Mouse (Mus musculus): Measurements from ENCODE around the gene Cactin. TPM values are rescaled to one million over a fixed set of nuclear protein-coding genes. Genes with fewer than 3 reads are reported as not detected.

The Cactin gene
- total RNA-seq, 2 experiments from 2014 or later: 11.0 to 14.5 TPM

- no peak for DNase-seq
Observed at GRCm38 (mm10) chr10:81297845-81298244, 23.1 kb upstream of the Cactin start.

GRCm38 (mm10) chr10:81298369-81299100 lies 22.4 kb upstream of the Cactin start:
- DNase-seq: no peak

- DNase-seq: no peak
Observed at GRCm38 (mm10) chr10:81299585-81300351, 21.1 kb upstream of the Cactin start.

GRCm38 (mm10) chr10:81300352-81300907 lies 20.5 kb upstream of the Cactin start:
- DNase-seq: no peak

- no peak for DNase-seq
Observed at GRCm38 (mm10) chr10:81301321-81301720, 19.6 kb upstream of the Cactin start.

GRCm38 (mm10) chr10:81302288-81302687 lies 18.6 kb upstream of the Cactin start:
- DNase-seq: no peak

- no peak for DNase-seq
Observed at GRCm38 (mm10) chr10:81302781-81303218, 18.1 kb upstream of the Cactin start.

DNA sequence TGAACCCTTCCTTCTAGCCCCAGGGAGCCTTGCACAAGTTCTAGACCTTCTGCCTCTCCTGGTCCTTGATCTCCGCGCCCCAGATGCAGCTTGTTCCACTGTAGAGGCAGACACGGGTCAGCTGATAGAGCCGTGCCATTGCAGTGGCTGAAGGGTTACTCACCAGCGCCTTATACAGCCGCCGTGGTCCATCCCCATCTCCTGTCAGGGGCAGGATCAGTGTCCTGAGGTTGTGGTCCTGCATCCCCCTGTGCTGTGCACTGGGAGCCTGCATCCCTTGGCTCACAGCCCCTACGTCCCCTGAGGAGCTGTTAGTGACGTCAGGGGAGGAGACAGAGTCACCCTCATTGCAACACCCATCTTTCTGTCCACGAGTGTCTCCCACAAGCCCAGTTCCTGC lies 17.6 kb upstream of the Cactin start:
- DNase-seq: no peak

DNA sequence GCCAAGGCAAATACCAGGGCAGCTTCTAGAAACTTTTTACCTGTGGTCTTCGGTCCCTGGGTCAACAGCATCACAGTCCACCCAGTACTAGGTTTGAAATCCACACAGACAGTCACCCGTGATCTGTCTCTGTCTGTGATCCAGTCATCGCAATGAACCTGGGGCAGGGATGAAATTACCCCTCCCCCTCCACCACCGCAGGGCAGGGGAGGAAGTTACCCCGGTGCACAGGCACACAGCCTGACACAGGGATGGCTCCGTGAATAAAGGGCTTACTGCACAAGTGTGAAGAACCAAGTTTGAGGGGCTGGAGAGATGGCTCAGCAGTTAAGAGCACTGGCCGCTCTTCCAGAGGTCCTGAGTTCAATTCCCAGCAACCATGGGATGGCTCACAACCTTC lies 17.1 kb upstream of the Cactin start:
- no peak for DNase-seq

DNA sequence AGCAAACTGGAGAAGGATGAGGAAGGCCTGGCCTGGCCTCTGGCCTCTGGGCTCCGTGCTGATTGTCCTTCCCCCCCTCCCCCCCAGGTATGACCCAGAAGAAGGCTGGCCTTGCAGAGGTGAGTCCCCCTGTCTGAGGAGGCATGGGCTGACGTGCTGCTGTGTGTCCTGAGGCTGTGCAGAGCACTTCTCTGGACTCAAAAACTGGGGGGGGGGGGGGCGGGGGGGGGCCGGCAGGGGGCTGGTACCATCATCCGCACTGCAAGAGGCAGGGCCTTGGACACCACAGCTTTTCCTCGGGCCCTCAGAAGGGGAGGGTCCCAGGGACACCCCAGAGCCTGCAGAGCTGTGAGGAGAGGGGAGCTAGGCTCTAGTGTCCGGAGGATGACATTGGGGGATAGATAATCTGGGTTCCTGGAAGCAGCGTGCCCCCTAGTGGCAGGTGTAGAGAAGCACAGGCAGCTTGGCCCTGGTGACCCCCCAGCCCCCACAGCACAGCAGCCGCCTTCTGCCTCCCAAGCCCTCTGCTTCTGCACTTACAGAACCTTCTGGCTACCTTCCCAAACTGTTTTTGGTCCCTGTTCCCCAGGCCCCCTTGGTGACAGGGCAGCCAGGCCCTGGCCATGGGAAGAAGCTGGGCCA lies 16.2 kb upstream of the Cactin start:
- DNase-seq: peak; percentile 61

GRCm38 (mm10) chr10:81305663-81306062 lies 15.2 kb upstream of the Cactin start:
- no peak for DNase-seq

DNA sequence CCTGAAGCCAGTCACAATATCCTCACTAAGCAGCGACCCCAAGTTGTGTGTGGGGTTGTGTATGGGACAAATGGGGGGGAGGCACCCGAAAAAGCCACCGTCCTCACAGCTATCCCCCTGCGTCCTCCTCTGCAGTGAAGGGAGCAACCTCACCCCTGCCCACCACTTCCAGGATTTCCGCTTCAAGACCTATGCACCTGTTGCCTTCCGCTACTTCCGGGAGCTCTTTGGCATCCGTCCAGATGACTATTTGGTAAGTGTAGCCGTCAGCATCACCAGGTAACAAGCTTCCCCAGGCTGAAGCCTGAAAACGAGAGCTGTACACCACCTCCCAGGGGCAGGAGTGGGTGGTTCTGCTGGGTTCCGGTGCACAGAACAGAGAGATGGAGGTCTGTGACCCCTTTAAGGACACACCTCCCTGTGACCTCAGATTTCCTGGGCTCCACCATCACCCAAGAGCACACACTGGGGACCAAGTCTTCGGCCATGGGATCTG lies 14.7 kb upstream of the Cactin start:
- no peak for DNase-seq

- DNase-seq: no peak
Observed at GRCm38 (mm10) chr10:81306837-81307682, 13.8 kb upstream of the Cactin start.

- DNase-seq: no peak
Observed at GRCm38 (mm10) chr10:81309571-81309970, 11.3 kb upstream of the Cactin start.

DNA sequence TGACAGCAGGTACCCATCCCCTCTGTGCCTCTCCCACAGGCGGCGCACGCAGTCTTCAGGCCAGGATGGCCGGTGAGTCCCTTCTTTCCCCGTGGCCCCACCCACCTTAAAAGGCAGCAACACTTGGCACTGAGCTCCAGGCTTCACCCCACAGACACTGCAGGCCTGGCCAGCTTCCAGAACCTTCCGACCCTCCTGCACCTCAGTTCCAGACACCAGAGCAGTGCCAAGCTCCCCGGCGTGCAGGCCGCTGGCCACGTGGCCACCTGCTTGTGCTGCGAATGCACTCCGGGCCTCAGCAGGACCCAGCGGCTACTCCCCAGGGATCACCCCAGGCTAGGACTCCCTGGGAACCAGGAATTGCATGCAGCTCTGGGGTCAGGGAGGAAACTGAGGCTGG lies 7.3 kb upstream of the Cactin start:
- peak; percentile 14 for DNase-seq

GRCm38 (mm10) chr10:81314201-81314600 lies 6.7 kb upstream of the Cactin start:
- DNase-seq: no peak

DNA sequence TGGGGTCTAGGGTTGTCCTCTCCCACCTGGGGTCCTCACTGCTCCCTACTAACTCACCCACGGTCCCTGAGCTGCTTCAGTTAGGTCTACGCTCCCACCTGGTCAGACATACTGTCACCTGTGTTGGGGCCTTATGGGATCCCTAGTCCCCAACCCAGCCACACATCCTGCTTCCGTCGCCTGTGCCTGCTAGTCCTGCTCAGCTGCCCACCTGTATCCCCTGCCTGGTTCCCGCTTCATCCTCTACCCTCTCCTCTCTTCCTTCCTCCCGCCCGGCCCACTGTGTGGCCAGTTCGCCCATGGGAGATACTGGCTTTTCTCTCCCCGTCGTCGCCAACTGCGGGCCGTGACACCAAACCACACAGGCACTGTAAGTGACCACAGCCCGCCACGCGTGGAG lies 5.3 kb upstream of the Cactin start:
- no peak for DNase-seq

DNA sequence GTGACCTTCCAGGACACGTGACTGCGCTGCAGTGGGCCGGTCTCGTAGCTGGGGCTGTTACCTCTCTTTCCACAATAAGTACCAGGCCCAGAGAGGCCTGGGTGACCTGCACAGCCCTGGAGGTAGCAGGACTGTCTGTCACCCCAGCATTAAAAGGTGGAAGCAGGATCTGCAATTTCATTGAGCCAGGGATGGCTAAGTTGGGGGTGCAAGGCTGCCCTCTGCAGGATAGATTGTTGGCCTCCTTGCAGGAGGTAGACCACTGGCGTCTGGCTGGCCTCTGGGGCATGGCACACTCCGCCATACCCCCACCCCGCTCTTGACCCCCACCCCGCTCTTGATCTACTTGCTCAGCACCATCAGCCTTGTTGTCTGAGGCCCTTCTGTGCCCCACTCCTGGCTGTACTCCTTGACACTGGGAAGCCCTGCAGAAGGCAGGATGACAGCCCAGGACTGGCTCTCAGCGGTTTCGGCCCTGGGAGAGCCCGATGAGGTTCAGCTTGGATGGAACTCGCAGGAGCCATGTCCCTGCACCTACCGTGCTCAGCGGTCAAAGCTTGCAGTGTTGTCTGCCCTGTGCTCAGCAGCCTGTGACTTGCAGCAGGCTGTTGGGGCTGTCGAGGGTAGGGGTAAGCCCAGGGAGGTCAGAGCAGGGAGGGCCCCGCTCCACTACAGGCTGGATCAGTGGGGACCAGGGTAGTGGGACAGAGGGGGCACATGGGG lies 4.4 kb upstream of the Cactin start:
- DNase-seq: peak; percentile 19

- DNase-seq: no peak
Observed at GRCm38 (mm10) chr10:81317273-81317672, 3.6 kb upstream of the Cactin start.

- peak; percentile 14 for DNase-seq
Observed at GRCm38 (mm10) chr10:81318589-81319329, 2.1 kb upstream of the Cactin start.

Measured in gastrocnemius, postnatal 10 days (tissue).